Mouse (Mus musculus) lung, postnatal 10 days (tissue): ENCODE results near the gene Asb4.

Source experiments
- DNase-seq: peaks from one replicate; pipeline ENCODE4 v3.0.0; 2021

Asb4 gene

DNA sequence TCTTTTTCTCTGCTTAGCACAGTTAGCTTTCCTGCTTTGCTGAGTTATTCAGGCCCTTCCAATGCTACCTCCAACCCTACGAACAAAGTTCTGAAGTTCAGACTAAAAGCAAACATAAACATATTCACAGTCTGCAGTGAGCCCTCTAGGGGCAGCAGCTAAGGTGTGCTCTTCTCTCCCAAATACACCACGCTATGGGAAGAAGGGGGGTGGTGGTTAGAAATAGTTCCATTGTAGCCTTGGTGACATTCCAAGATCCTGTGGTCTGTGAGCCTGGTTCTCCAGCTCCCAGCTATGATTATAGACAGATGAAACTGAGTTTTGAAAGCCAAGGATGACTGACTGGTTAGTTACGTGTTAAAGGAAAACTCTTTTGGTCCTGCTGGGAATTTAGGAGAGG lies 13.6 kb downstream of the Asb4 start:
- peak; percentile 13 for DNase-seq

DNA sequence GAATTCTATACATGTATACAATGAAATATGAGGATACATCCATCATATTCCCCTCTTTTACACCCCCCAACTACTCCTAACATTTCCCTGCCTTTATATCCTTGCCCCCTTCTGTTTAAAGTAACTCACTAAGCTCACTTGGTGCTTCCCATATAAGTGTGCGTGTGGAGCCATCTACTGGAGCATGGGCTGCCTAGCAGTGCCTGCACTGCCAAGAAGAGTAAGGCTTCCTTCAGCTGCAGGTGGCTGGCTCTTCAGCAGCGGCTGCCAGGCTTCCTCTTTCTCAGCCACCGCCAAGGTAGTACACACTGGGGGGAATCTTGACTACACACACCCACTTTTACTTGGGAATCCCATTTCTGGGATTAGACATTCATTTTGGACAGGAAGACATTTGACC lies 18.2 kb downstream of the Asb4 start:
- peak; percentile 80 for DNase-seq

DNA sequence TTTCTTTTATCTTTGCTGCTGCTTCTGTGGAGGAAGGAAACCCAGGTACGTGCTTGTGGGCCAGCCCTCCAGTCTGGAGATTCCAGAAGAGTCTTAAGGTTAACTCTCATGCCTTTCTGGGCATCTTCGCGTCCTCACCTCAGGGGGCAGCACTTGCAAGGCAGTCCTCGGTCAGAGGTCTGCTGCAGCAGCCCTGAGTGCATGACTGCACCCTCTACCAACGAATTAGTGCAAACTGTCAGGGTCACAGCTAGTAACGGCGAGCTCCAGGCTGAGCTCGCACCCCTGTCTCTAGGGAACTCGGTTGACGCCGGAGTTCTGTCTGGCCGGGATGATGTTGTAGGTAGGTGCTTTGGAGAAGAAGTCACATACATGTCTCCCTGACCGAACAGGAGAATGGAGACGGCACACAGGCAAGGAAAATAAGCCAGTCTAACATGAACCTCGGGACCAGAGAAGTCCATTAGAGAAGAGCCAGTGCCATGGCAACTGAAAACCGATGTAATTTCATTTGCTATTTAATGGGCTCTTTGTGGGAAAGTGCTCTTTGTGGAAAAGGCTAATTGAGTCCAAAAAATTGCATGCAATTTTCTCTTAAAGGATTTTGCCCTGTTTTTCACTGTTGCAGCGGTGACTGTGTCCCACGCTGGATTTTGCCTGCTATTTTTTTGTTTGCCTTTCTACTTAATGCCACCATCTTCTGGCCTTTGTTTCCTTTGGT lies 20.1 kb downstream of the Asb4 start:
- peak; percentile 13 for DNase-seq

DNA sequence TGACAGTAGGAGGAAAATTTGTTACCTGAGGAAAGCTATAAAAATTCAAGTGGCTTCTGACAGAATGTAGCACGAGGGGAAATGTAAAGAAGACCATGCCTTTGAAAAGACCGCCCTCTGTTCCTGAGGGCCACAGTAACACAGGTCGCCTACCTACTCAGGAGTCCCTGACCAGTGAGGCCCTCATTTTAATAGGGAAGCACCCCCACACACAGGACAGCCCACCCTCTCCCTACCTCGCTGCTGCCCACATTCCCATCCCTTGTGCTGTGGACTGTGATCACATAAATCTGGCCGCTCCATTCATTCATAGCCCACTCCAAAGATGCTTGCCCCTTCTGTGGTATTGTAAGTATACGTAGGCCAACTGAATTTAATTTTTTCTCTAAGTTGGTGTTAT lies 20.8 kb downstream of the Asb4 start:
- no peak for DNase-seq

DNA sequence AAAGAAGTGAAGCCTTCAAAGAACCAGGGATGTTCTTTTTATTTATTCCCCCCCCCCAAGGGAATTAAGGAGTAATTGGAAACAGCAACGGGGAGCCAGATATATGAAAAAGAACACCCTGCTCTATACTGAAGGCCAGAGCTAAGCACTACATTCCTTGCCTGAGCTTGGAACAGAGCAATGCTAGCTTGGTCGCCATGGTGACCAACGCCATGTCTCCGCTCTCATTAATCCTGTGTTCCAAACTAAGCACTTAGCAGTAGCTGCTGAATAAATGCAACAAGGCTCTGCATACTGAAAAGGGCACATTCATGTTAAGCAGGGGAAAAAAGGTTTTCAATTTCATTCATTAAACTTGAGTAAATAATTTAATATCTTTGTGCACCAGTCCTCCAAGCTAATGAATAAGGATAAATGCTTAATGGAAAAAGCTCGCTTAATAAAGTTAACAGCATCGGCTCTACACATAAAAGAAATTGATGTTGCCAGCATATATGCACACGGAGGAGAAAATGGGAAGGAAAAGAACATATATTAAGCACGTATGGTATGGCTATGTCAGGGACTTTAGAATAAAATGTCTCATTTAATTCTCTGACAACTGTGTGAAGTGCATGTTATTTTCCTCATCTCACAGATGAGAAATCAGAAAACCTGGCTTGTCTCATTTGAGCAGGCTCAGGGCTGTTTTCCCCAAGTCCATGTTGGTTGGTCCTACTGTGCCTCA lies 25.4 kb downstream of the Asb4 start:
- DNase-seq: no peak

DNA sequence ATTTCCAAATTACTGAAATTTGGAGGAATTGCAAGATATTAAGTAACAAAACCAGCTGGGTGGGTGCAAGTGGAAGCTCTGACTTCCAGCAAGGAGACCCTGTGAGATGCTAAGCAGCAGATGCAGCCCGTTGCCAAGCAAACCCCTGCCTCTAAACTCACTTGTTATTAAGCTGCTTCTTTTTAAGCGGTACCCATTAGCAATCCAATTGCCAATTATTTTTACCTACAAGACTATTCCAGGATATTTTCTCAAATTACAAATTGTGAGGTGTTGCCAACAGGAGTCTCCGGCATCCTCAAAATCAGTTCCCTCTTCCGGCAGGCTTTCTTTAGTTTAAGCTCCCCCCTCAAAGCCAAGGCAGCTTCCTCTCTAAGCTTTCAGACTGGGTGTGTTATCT lies 26.5 kb downstream of the Asb4 start:
- DNase-seq: no peak

DNA sequence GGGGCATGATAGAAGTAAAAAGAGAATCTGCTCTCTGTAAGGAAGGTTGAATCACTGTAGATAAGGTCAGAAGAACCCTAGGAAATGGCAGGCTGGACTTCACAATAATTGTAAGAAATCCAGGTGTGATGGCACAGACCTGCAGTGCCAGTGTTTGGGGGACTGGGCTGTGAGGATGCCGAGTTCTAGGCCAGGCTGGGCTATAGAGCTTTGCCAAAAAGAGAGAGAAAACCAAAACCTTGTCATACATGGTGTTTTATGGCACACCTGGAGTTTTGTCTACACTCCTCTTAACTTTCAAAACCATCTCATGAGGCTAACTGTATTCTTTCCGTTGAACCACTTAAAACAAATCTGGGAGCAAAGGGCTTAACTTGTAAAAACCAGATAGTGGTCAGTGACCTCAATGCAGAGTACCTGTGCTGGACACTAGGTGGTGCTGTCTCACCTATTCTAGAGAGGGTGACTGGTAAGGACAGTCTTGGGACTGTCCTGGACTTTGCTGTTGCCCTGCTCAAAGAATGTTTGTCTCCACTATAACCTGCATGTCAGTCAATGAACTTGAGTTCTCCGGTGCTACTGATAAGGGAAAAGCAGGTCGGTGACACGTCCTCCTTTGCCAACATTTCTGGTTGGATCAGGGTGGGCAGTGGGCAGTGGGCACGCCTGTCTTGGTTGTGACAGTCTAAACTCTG lies 27.7 kb downstream of the Asb4 start:
- peak; percentile 88 for DNase-seq

DNA sequence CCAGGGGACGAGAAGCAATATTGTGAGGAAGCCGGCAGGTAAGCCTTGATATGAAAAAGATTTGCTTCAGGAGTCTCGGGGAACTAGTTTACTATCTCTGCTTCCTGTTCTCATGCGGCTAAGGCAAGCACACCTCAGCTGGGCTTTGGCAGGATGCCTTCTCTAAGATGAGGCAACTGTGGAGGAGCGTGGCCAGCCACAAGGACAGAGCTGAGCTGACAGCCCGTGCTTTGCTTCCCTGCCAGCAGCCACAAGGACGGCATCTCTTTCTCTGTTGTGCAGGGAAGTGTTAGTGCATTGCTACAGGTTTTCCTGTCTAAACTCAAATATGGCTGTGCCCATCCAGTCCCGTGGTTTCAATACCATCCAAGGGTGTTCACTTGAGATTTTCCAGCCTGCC lies 30.1 kb downstream of the Asb4 start:
- peak; percentile 31 for DNase-seq

DNA sequence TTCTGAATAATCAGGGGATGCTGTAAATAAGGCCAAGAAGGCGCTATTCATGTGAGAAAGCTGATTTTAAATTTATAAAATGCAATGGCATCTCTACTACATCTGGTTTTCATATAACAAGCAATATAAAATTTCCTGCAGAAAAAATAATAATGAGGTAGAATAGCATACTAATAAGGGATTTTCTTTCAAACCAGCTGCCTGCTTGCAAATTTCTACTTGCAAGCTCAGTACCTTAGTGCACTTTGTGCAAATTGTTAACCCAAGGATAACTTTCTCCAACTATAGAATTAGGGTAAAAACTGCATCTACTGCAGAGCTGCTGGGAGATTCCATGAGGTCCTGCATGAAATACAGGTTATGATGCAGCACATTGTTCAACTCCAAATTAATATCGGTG lies 38.3 kb downstream of the Asb4 start:
- no peak for DNase-seq

DNA sequence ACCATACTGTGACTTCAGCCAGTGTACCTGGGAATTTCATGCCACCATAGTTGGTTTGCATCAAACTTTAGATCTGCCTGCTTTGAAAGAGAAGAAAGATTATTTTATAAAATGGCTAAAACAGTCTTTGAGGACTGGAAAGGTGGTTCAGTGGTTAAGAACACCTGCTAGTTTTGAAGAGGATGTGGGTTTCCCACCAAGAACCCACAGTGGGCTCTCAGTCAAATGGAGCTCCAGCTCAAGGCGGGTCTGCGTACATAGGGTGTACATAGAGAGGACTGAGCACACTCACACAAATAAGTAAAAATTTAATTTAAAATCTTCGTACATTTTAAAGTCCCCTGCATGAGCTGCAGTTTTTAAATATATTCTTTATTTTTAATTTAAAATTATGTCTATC lies 39.2 kb downstream of the Asb4 start:
- no peak for DNase-seq

DNA sequence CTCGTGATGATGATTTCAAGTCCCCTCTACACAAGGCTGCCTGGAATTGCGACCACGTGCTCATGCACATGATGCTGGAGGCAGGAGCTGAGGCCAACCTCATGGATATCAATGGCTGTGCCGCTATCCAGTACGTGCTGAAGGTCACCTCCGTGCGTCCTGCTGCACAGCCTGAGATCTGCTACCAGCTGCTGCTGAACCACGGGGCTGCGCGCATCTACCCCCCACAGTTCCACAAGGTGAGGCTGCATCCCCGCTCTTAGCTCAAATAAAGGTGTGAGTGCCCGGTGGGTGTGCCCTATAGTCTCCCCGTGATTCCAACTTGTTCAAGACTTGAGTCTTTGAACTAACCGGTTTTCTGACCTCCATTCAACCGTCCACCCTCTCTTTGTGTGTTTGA lies 40.4 kb downstream of the Asb4 start:
- DNase-seq: no peak

DNA sequence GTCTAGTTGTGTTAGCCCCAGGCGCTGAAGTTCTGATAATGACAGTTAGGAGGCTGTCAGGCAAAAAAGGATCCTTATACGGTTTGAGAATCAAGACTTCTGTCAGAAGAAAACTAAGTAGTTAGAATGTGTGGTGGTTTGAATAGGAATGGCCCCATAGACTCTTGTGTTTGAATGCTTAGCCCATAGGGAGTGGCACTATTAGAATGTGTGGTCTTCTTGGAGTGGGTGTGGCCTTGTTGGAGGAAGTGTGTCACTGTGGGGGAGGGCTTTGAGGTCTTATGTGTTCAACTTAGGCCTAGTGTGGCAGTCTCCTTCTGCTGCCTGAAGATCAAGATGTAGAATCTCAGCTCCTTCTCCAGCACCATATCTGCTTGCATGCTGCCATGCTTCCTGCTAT lies 43.8 kb downstream of the Asb4 start:
- no peak for DNase-seq

DNA sequence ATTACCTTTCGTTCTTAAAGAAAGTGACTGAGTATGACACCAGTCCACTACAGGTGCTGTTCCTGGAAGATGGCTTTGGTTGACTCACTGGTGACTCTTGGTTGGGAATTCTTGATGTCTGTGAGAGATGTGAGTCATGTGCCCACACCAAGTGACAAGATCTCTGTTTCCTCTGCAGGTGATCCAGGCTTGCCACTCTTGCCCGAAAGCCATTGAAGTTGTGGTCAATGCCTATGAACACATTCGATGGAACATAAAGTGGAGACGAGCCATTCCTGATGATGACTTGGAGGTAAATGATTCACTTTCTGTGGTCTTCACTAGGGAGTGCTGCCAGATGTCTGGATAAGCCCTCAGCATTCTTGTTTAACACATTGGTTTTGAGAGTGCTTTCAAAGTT lies 46.4 kb downstream of the Asb4 start:
- DNase-seq: no peak

DNA sequence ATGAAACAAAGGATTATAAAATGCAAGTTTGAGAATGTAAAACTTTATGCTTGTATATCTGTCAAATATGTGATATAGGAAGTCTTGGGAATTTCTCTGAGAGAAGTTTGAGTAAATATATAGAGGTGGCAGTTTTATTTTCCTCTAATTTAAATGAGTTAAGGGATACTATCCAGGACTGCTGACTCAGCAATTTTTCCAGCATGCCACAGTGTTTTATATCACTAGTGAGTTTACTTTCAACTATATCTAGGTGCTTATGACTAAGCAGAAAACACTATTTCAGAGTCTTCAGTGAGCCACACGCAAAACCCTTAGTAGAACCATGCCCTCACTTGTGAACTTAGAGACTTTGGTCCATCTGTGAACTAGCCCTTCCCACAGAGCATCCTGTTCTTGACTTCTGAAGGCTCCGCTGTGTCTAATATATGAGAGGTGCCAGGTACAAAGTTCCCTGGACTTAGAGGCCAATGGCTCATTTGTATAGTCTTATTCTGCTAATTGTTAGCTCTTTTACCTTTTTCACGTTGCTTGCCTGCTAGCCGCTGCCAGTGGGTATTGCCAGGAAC lies 46.9 kb downstream of the Asb4 start:
- DNase-seq: no peak

DNA sequence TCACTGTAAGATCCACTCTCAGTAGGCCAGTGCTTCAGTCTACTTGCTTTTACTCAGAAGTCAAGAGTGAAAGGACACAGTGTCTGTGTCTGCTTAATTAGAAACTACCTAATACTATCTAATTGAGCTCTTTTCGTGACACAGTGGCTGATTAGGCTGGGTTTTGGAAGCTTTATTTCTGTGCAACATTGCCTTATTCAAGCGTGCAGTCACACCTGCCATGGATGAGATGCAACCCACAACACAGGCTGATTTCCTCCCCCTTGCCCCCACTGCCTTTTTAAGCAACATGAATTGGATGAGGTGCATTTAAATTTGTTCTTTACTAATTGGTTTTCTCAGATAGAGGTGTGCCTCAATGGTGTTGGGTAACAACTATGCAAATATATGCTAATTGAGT lies 50.7 kb downstream of the Asb4 start:
- no peak for DNase-seq

DNA sequence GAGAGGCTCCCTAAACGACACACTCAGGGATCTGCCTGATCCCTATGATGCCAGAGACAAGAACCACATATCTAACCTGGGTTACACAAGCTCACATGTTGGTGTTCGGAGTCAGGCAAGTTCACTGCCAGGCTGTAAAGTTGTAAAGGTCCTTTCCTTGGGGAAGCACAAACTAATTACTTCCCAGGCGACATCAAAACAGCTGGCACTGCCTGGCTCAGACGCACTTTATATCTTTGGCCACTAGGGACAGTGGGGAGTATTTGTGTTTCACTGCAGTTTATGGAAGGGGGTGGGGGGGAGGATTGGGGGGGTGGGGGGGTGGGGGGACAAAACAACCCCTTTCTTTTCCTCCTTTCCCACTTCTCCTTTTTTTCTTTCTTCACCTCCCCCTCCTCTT lies 54.6 kb downstream of the Asb4 start:
- DNase-seq: peak; percentile 53

DNA sequence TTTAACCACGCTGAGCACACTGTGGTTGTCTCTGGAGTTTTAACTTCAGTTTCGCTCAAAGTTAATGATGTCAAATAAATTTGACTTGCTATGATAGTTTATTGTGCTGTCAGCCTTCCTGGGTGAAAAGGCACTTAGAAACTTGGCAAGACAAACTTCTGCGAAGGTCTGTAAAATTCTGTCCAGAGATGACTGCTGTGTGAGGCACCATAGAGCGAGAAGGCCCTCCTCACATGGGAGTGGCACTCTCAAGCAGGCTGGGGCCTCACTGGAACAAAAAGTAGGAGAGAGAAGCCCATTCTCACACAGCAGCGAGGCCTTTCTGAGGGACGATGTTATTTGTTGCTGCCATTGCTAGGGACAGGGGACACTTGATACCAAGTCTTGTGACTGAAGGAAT lies 58.0 kb downstream of the Asb4 start:
- DNase-seq: no peak

DNA sequence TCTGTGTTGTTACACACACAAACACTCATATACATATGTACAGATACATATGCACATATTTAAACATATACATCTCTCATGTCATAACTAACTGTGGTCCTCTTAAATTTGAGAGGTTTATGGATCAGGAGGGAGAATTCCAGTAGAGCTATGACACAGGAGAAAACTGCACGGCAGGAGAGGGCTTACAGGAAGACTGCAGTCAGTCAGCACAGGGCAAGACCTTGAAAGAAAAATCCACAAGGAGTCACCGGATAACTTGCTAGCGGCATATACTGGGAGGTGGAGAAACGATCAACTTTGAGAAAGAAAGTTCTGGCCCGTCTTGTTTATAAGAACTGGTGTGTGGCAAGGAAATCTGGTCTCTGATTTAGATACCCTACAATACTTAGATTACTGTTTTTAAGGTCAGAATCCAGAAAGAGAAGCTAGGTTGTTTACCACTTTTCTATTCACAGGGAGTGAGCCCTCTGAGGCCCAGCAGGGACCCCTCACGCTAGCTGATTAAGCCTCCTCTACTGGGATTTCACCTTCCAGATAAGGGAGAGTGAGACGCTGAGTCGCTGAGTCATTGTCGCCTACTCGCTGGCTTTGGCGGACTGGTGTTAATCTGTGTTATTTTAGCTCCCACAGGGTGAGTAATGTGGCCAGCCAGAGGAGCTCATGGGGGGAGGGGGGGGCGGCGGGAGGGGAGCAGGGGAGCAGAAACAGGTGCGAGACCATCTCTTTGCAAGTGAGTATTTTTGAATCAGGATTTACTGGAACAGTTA lies 59.3 kb downstream of the Asb4 start:
- DNase-seq: peak; percentile 24

DNA sequence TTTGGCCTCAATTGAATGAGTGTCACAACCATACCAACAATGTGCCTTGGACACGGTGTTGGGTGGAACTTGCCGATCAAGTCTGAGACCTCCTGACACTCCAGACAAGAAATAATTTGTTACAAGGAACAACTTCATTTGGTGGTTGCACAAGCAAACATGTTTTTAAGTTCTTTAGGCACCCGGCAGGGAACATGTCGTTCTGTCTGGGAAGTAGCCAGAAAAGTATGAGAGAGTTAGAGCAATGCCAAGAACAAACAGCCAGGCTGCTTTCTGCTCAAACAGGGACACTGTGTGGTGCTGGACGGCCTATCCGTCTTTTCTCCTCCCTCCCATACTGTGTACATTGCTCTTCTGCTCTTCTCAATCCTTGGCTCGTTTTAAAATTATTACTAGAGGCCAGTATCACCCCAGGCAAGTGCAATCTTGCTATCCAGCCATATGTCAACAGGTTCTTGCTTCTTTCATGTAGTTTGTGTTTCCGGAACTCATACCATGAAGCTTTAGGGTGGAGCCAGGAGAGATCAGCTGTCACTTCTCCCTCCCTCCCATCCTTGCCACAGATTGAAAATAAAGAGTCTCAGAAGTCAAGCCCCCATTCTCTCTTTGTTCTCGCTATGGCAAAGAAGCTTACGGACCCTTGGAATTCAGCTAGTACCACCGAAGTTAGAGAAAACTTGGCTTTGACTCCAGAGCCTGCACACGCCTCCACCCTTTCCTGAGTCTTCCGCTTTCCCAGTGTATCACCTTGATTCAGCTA lies 60.1 kb downstream of the Asb4 start:
- peak; percentile 71 for DNase-seq

DNA sequence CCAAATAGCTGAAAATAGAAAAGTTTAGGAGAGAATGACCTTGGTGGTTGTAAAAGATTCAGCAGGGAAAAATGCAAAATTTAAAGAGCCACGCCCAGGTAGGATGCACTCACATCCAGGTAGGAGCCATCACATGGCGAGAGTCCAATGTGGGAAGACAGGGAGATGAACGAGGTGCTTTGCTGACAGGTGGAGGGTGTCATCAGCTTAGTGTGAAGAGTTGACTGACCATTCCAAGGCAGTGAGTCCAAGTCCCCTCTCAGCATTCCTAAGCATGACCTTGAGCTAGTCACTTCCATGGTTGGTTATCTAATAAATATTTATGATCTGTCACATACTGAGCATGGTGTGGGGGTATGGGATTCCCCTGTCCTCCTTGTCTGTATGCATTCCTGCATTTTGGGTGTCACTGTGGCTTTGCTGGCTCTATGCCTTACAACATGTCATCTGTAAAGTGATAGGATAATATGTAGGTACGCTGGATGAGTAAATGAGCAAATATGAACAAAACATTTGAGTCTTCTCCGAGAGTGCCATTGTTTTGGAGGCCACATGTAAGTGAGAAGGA lies 61.2 kb downstream of the Asb4 start:
- no peak for DNase-seq

DNA sequence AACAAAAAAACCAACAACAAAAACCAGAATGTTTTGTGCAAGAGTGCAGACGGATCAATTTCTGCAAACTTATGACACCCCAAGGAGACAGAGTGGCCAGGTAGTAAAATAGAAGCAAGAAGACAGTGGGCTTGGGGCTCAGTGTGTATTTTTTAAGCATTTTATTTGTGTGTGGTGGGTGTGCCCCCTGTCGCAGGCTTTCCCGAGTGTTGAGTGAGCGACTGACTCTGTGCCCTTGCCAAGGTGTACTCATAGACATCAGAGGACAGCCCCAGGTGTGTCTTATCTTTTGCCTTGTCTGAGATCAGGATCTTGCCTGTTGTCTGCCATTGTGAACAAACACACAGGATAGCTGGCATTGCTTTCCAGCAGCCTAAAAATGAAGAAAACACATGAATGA lies 63.8 kb downstream of the Asb4 start:
- DNase-seq: no peak

DNA sequence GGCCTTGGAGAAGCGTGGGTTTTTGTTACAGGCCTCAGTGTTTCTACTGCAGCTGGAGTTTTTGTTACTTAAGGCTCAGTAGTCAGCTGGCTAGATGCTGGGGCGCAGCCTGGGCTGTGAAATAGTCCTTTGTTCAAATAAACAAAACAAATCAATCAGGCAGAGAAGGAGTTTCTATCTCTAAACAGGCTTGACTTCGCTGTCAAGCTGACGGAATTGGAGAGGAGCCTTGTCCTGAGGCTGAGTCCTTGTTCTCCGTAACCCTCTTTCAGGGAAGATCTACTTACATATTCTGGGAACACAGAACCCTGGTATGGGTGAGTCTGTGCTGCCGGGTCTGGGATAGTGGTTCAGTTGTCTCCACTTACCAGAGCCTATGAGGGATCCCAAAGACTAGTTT lies 64.4 kb downstream of the Asb4 start:
- DNase-seq: no peak
